In genomic region chr12:73260339-73260738, GRCm38 (mm10) we compare ENCODE assay signal across 16 mouse cellular contexts.
"Had no signal": no experiment of that assay in that cellular context is flagged by ENCODE, and none has a peak within 500 bp of the region (broad histone marks: within the 10 kb centered on the region; RNA-seq: fewer than 3 reads in every experiment).

No protein-coding gene starts in this region.

- DNase-seq: heart, postnatal 10 days; heart, postnatal 14 days; heart, postnatal 36 days; heart, postnatal 4 days; kidney, adult 11 months; kidney, adult 18-20 months; kidney, adult 2 months; kidney, adult 8-10 months; kidney, adult 9 months; kidney, postnatal 10 days; kidney, postnatal 14 days; kidney, postnatal 25 days; kidney, postnatal 36 days; kidney, postnatal 4 days; layer of hippocampus, adult 9-11 months; layer of hippocampus, postnatal 36 days had no signal
